Mouse (Mus musculus) layer of hippocampus, adult 18-20 months (tissue): Measurements from ENCODE around the gene Olfr750. TPM values are rescaled to one million over a fixed set of nuclear protein-coding genes. Genes with fewer than 3 reads are reported as not detected.

Experiments
- DNase-seq, 2 experiments: peaks; one replicate each; pipeline ENCODE4 v3.0.0; 2022; ENCODE audit warnings: low spot score in 2 of 2
- total RNA-seq, 2 experiments: library from RNA; stranded (reverse); gene quantifications; 2 replicates each; pipeline ENCODE4 v1.2.3; 2021

The Olfr750 gene
- total RNA-seq, 2 experiments from 2014 or later: not detected

DNA sequence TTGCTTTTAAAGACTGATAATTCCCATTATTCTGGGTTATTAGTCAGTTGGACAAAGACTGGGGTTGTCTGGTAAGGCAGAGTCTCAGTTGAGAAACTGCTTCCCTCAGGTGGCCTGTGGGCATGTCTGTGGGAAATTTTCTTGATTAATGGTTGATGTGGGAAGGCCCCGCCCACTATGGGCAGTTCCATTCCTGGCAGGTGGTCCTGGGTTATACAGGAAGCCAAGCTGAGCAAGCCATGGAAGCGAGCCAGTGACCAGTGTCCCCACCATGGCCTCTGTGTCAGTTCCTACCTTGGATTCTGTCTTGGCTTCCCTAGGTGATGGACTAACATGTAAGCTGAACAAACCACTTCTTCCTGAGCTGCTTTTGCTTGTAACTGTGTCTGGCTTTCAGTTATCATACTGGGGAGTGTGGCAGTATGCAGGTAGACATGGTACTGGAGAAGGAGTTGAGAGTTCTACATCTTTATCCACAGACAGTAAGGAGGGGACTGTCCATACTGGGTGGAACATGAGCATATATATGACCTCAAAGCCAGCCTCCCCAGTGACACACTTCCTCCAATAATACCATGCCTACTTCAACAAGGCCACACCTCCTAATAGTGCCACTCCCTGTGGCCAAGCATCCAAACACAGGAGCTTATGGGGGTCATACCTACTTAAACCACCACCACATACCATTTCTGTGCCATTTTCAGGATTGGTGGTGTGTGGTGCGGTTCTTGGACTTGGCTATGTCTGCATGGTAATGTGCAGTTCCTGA lies 46.7 kb downstream of the Olfr750 start:
- no peak for DNase-seq

DNA sequence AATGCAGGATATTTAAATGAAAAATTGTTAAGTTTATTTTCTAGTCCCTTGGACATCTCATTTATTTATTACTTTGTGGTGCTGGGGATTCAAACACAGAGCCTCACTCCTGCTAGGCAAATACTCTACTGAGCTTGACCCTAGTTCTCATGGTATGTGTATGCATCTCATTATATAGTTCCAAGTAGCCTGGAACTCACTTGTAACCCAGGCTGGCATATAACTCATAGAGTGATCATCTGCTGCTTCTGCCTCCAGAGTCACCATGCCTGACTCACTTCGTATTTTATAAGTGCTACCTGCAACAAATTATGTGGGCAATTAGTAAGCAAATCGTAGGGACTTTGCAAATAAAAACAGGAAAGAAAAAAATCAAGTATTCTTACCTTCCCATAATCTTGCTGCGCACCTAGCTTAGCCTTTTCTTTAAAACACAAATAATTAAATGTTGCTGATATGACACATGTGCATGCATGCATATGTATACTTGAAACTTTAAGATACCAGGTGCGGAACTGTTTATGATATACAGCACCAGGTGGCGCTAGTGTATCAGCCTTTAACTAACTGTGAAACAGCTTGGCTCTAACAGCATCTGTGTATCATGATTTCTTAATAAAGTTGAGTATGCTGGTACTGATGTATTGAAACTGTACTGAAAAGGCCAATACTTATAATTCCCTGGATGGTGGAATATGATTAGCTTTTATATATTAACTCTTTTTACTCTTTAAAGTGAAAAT lies 47.7 kb downstream of the Olfr750 start:
- peak; percentile 22 to 87 for DNase-seq

DNA sequence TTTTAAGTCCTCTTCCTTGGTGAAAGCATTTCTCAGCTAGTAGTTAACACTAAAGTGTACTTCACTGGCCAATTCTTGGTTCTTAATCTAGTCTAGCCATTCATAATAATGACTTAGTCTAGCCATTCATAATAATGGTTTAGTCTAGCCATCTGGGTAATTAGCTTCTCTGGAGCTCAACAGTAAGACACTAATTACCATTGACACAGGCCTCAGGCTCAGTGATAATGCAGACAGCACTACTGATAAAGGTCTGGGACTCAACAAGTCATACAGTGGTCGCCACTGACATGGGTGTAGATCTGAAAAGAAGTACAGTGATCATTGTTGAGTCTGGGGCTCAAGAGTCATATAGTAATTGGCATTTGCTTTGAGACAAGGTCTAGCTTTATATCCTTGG lies 49.4 kb downstream of the Olfr750 start:
- no peak for DNase-seq

DNA sequence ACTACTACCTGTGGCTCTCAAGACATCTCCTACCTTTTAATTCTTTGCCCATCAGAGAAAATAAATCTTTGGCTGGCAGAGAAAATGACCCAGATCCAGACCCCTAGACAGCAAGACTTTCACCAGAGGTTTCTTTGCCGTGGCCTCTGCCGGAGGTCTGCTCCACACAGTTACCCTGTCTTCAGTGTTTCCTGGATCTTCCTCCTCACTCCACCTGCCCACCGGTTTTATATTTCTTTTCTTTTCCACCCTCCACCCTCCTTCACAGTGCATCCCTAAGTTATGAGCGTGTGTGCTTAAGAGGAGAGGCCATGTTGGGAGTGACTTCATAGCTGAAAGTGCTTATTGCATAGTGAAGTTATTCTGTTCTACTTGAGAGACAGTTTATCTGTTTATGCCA lies 50.8 kb downstream of the Olfr750 start:
- no peak for DNase-seq

DNA sequence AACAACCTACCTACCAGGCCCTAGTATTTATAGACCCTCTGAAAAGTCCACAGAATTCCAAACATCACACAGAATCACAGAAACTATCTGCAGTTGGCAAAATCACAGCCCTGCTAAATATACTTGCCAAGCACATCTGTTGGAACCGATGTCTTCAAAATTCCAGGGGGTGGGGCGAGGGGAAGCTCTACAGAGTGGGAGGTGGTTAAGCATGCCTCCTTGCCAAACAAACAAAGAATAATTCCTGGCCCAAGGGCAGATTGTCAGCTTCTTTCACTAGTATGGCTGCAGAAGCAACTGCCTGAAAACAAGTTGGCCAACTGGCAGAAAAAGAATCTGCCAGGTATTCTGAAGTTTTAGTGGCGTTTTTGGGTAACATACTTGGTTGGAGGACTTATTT lies 57.0 kb downstream of the Olfr750 start:
- DNase-seq: no peak

Other genes with a start within 250 kb of the Olfr750 start
- 1 to 10 TPM; 2.9 to 3.6 TPM for gene Tep1, start 203.9 kb downstream of the Olfr750 start, total RNA-seq
- gene Klhl33, start 176.9 kb downstream of the Olfr750 start, total RNA-seq: 1 to 10 TPM; 3.7 to 5.9 TPM
- gene Osgep, start 149.5 kb downstream of the Olfr750 start, total RNA-seq: 10 to 100 TPM; 34.9 to 39.0 TPM
- gene Apex1, start 149.5 kb downstream of the Olfr750 start, total RNA-seq: 10 to 100 TPM; 62.8 to 65.7 TPM
- 10 to 100 TPM; 86.4 to 96.1 TPM for gene Pip4p1, start 143.6 kb downstream of the Olfr750 start, total RNA-seq
- gene Pnp, start 143.4 kb downstream of the Olfr750 start, total RNA-seq: 10 to 100 TPM; 13.1 to 18.3 TPM
- gene Gm49342, start 129.9 kb downstream of the Olfr750 start, total RNA-seq: 1 to 10 TPM; 6.2 to 9.3 TPM
- gene Pnp2, start 118.4 kb downstream of the Olfr750 start, total RNA-seq: 1 to 10 TPM in 1 of 2 experiments, under 1 TPM in 1; 0.94 to 1.3 TPM
- gene Rnase10, start 66.7 kb downstream of the Olfr750 start, total RNA-seq: not detected
- not detected for gene Rnase9, start 32.6 kb downstream of the Olfr750 start, total RNA-seq
- gene Rnase11, start 24.3 kb downstream of the Olfr750 start, total RNA-seq: not detected
- gene Rnase12, start 16.8 kb downstream of the Olfr750 start, total RNA-seq: not detected
- gene Rnase4, start 16.6 kb upstream of the Olfr750 start, total RNA-seq: 10 to 100 TPM; 15.1 to 16.7 TPM
- 1 to 10 TPM; 3.3 to 5.5 TPM for gene Ang, start 16.7 kb upstream of the Olfr750 start, total RNA-seq
- gene Eddm3b, start 40.0 kb upstream of the Olfr750 start, total RNA-seq: not detected
- gene Rnase6, start 49.5 kb upstream of the Olfr750 start, total RNA-seq: under 1 TPM; 0.30 to 0.66 TPM
- gene Rnase1, start 72.3 kb upstream of the Olfr750 start, total RNA-seq: 1 to 10 TPM; 2.4 to 3.7 TPM
- gene Rnase2b, start 87.8 kb upstream of the Olfr750 start, total RNA-seq: under 1 TPM in 1 of 2 experiments, not detected in 1; 0.46 TPM
- not detected for gene Ang2, start 124.7 kb upstream of the Olfr750 start, total RNA-seq
- gene Ear14, start 129.0 kb upstream of the Olfr750 start, total RNA-seq: not detected
- not detected for gene Rnase2a, start 181.7 kb upstream of the Olfr750 start, total RNA-seq